Mouse (Mus musculus) yolk sac, embryonic 10.5 days (tissue): Measurements from ENCODE around the gene Rnf19b.
A peak's percentile ranks its signal among the peaks of the same experiment; 100 is the strongest.

Experiments used
- DNase-seq: peaks from one replicate; pipeline ENCODE4 v3.0.0-alpha.2; 2017; ENCODE audit warnings: low spot score

The Rnf19b gene

DNA sequence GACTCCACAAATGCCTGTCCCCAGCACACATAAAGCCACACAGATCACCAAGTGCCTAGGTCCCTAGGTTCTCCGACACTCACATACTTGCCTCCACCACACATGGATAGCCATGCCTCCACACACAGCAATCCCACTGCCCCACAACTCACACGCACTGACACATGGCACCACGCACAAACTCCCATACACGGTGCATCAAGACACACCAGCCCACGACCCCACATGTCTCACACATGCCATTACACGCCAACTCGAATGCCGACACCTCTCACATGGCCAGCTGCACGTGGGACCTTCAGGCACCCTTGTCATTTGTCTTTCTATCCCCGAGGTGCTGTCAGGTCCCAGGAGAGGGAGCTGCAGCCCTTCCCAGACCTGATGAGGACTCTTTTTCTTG, 61.6 kb downstream of the Rnf19b start:
- no peak for DNase-seq

DNA sequence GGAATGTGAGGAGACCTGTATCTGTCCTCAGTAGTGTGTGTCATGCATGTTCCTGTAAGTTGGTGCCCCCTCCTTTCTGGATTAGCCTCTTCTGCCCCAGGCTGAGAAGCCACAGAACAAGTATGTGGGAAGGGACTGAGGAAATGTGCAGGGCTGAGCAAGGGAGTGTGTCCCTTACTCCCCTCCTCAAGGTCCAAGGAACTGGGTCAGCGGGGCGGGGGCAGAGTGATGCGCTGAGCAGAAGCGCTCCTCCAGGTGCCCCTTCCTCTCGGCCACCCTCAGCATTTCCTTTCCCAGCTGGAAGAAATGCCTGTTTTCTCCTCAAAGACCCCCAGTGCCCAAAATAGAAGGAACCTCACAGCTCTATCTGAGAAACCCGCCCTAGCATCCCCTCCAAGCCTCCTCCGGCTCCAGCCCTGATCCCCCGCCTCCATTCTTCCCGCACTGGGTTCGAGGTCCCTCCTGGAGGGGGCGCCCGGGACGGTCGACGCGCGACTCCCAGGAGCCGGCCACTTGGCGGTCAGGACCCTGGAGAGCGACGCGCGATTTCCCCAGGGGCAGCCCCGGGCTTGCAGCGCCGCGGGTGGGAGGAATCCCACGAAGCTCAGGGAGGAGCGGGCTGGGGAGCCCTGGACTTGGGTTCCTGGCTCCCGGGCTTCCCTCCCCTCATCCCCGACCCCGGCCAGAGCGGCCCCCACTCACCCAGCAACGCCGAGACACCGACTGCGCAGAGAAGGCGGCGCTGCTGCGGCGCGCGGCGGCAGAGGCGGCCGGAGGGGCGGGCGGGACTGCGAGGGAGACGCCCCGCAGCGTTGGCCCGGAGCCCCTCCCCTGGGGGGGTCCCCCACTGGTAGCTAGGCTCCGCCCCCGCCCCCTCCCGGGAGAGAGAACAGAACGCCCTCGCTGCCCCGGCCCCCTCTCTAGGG, 62.7 kb downstream of the Rnf19b start:
- DNase-seq = peak; percentile 70

DNA sequence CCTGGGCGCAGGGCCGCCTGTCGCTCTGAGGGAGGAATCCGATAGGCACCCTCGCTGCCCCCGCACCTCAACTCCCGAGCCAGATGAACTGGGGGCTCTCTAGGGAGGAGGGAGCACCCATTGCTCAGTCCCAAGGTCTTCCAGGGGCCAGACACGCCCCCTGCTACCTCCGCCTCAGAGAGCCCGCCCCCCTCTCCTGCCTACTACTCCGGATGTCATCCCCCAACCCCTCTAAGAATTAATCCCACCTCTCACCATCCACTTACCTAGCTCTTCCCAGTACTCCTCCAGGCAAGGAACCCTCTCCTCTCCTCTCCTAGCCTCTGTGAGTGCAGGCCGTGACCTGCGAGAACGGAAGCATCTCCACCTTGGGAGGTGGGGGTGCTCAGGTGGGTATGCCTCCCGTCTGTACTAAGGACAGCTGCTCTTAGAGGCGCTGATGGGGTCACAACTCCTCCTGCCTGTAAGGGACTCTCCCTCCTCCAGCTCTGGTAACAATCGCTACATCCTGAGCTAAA, 63.6 kb downstream of the Rnf19b start, which contains the start of gene Hpca:
Gene Hpca, minus strand, starts transcription at position 468 of the 518 bp plus-strand sequence.
- no peak for DNase-seq

GRCm38 (mm10) chr4:129122107-129122506, 64.0 kb downstream of the Rnf19b start:
- no peak for DNase-seq

DNA sequence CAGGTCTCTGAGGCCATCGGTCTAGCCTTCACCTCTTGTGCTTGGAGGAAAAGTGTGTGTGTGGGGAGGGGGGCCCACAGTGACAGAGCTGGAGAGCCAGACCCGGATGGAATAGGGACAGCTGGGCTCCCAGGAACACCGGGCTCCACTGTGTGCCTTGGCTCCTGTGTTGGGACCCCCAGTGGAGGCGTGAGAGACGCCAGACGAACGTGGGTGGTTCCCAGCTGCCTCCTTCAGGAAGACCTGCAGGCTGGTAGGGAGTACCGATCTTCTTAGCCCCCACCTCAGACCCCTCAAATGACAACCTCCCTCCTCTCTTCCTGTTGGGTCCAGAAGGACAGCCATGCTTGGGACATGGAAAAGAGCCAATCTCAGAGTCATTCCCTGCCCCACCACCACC, 64.6 kb downstream of the Rnf19b start:
- no peak for DNase-seq

GRCm38 (mm10) chr4:129124652-129125146, 66.6 kb downstream of the Rnf19b start:
- DNase-seq = no peak

- DNase-seq = no peak
These were observed 67.8 kb downstream of the Rnf19b start for GRCm38 (mm10) chr4:129125736-129126451.

DNA sequence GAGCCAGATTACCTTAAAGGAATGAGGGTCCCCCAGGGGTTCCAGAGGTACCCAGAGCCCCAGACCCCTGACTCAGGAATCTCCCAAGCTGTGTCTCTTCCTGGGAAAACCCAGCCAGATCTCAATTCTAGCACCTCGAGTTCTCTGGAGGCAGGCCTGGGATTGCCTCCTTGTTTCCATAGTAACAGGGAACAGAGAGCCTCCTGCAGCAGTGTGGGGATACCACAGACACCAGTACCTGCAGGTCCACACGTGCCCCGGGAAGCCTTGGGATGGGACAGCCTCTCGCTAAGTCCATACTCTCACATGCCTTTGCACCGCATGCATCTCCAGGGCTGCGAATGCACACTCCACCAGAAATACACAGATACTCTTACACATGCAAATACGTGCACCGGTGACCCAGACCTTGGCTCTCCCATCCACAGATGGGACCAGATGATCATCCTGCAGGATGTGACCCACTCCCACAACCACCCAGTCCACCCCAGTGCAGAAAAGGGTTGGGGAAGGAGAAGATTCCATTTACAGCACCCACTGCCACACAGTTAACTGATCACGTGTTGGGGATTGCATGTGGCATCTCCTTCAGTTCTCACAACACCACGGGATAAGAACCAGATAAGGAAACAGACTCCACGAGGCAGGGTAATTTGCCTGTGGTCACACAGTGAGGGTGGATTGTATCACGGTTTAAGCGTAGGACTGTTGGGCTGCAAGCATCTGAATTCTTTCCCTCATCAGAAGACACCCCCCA, 70.7 kb downstream of the Rnf19b start:
- no peak for DNase-seq

GRCm38 (mm10) chr4:129129387-129129786, 71.3 kb downstream of the Rnf19b start:
- no peak for DNase-seq

DNA sequence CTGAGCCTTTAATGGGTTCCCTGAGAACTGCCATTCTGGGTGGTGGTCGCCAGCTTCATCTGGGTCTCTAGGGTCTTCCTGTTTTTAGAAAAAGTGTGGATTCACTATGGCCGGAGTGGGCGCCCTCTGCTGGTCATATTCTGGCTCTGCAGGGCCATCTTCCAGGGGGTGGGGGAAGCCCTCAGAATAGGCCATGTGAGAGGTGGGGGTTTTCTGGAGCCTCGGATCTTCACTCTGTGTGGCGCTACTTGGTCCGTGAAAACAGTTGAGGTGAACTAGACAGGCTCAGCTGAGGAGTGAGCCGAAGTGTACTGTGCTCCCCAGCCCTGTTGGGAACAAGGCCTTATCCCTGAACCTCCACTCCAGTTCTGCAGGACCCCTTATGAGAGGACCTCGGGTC, 72.1 kb downstream of the Rnf19b start:
- DNase-seq = peak; percentile 59

DNA sequence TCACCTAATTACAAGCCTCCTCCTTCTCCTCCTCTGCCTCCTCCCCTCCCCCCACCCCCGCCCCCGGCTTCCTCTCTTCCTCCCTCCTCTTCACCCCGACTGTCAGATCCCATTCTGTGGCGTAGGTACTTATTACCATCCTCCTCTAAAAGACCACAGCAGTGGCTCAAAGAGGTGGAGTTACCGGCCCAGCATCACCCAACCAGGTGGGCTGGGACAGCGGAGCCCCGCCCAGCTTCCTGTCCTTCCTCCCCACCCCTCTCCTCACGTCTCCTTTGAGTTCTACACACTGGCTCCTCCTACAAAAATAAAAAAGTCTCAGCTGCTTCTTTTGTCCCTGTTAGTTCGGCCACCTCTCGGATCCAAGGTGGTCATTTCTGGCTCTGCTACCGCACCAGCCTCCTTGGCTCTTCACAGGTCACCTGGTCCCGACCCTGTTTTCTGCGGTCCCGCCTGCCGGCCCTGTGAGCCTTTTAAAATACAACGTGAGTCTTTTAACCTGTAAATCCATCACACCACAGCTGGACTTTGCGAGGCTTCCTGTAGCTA, 72.8 kb downstream of the Rnf19b start:
- DNase-seq = peak; percentile 68

DNA sequence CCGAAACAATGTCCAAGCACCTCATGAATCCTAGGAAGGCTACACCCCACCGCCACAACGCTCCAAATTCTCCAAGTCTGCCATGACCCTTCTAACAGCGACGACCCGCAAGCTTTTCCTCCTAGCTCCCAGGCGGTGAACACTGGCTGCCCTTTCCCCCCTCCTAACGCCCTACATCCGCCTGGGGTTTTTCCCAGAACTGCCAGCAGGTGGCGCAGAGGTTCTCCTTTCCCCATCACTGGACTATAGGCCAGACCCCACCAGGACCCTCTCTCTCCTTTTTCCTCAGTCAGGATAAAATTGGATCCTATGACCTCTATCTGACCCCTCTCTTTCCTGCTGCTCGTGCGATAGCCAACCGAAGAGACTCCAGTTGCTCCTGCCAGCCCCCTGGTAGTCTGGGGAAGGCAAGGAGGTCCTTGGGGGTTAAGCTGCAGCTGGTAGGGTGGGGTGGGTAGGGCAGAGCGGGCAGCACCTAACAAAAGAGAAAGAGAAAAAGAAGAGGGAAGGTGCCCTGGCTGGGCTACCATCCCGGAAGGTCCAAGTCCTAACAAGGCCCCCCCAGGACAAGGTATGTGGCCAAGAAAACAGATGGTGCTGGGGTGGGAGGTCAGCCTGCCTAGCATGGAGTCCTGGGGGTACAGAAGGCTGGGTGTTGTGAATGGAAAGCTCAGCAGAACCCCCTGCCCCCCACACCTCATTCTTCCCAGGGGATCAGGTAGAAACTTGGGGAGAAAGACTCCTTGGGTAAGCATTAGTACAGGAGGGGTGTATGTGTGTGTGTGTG, 76.9 kb downstream of the Rnf19b start:
- peak; percentile 72 for DNase-seq
